Mouse (Mus musculus) embryonic facial prominence, embryonic 12.5 days (tissue): ENCODE measurements around the gene Ankrd34b. TPM values are rescaled to one million over a fixed set of nuclear protein-coding genes. Genes with fewer than 3 reads are reported as not detected.

Source experiments
- ATAC-seq: fragments of 200-750 bp; cut with Nextera tagmentation; 2 replicates; pipeline ENCODE4 v1.8.0; 2017; ENCODE audit not compliant: insufficient number of reproducible peaks, insufficient read depth, low FRiP score, low TSS enrichment
- H3K27ac ChIP-seq: fragments of 300-500 bp; sonication (generic); 2 replicates; pipeline ENCODE4 v1.5.1; 2016; ENCODE audit warnings: mild to moderate bottlenecking
- H3K27me3 ChIP-seq: fragments of 300-500 bp; sonication (generic); 2 replicates; pipeline ENCODE4 v1.6.1; 2016; ENCODE audit warnings: mild to moderate bottlenecking, moderate library complexity
- H3K36me3 ChIP-seq: fragments of 300-500 bp; sonication (generic); 2 replicates; pipeline ENCODE4 v1.6.1; 2016; ENCODE audit warnings: mild to moderate bottlenecking
- H3K4me1 ChIP-seq: fragments of 300-500 bp; sonication (generic); 2 replicates; pipeline ENCODE4 v1.6.1; 2016
- H3K4me2 ChIP-seq: fragments of 300-500 bp; sonication (generic); replicated peaks from 2 replicates; pipeline ENCODE4 v1.6.1; 2016; ENCODE audit warnings: mild to moderate bottlenecking, moderate library complexity
- H3K4me3 ChIP-seq: fragments of 300-500 bp; sonication (generic); 2 replicates; pipeline ENCODE4 v1.5.1; 2016; ENCODE audit warnings: mild to moderate bottlenecking
- H3K9ac ChIP-seq: fragments of 300-500 bp; sonication (generic); 2 replicates; pipeline ENCODE4 v1.6.1; 2016; ENCODE audit warnings: mild to moderate bottlenecking, moderate library complexity
- H3K9me3 ChIP-seq: fragments of 300-500 bp; sonication (generic); 2 replicates; pipeline ENCODE4 v1.6.1; 2016; ENCODE audit warnings: mild to moderate bottlenecking, moderate library complexity
- WGBS: fragments of 180-500 bp; shearing (Covaris S2); methylation state at CpG from one replicate; pipeline ENCODE4 v1.1.7; 2016; 5-methylcytosine and 5-hydroxymethylcytosine counted together
- polyA plus RNA-seq: library from polyadenylated mRNA; unstranded; fragments of >200 nt; fragmentation: Nextera tagmentation; extraction: Ambion mirVana; gene quantifications from 2 replicates; pipeline ENCODE4 v1.2.1, GENCODE M21; 2016

Ankrd34b gene
- polyA plus RNA-seq, 1 experiment from 2014 or later = 0.05 TPM

DNA sequence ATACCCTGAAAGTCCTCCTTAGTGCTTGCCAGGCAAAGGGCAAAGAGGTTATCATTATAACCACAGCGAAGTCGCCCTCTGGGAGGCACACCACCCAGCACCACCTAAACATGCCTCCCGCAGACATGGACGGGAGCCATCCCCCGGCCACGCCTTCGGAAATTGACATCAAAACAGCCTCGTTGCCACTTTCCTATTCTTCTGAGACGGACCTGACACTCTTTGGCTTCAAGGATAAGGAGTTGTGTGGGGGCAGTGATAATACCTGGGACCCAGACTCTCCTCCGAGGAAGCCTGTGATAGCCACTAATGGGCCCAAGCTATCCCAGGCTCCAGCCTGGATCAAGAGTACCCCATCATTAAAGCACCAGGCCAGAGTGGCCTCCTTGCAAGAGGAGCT, 13.0 kb downstream of the Ankrd34b start:
- ATAC-seq = no peak
- no peaks in the 10 kb centered on the region for H3K4me1 ChIP-seq
- H3K9ac ChIP-seq = no peak overlapping the region
- H3K9me3 ChIP-seq = no peaks in the 10 kb centered on the region
- no peaks in the 10 kb centered on the region for H3K27me3 ChIP-seq
- no peak overlapping the region for H3K4me3 ChIP-seq
- 89% methylated on average over 10 of the region's 10 CpGs for WGBS
- no peak overlapping the region for H3K27ac ChIP-seq
- no peak overlapping the region for H3K4me2 ChIP-seq
- H3K36me3 ChIP-seq = no peaks in the 10 kb centered on the region

DNA sequence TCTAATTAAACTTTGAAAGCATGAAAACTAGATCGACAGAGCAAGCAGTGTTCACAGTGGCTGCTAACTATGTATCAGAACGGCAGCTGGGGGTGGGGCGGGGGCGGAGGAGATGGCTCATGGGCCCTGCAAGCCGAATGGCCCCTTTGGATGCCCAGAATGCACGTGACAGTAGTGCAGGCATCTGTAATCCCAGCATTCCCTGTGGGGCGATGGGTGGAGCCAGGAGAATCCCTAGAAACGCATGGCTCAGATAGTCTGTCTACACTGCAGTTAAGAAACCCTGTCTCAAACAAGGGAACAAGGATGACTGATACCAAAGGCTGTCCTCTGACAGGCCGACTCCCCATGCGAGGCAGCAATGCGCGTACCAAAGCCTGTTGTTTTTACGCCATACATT, 14.6 kb downstream of the Ankrd34b start:
- WGBS = 76% methylated on average over 13 of the region's 13 CpGs
- Histone ChIP-seq H3K27me3 (no peaks in the 10 kb centered on the region), H3K9ac (no peak overlapping the region), H3K4me3 (no peak overlapping the region), H3K4me2 (no peak overlapping the region), H3K36me3 (no peaks in the 10 kb centered on the region), H3K27ac (no peak overlapping the region), H3K4me1 (no peaks in the 10 kb centered on the region), H3K9me3 (no peaks in the 10 kb centered on the region)
- no peak for ATAC-seq

- no peak overlapping the region for H3K9ac ChIP-seq
- no peak for ATAC-seq
- H3K27me3 ChIP-seq = no peaks in the 10 kb centered on the region
- no peaks in the 10 kb centered on the region for H3K9me3 ChIP-seq
- H3K27ac ChIP-seq = no peak overlapping the region
- H3K4me3 ChIP-seq = no peak overlapping the region
- no peak overlapping the region for H3K4me2 ChIP-seq
- WGBS = 88% methylated on average over 7 of the region's 7 CpGs
- H3K36me3 ChIP-seq = no peaks in the 10 kb centered on the region
- H3K4me1 ChIP-seq = no peaks in the 10 kb centered on the region
These were observed 21.2 kb downstream of the Ankrd34b start for GRCm38 (mm10) chr13:92446872-92447271.

GRCm38 (mm10) chr13:92464698-92465097, 39.0 kb downstream of the Ankrd34b start:
- Histone ChIP-seq H3K9ac (no peak overlapping the region), H3K36me3 (peaks cover 4% of the 10 kb centered on the region; the same call in 1 of the 2 replicates), H3K27ac (no peak overlapping the region), H3K4me2 (no peak overlapping the region), H3K9me3 (no peaks in the 10 kb centered on the region), H3K4me3 (no peak overlapping the region), H3K27me3 (no peaks in the 10 kb centered on the region), H3K4me1 (no peaks in the 10 kb centered on the region)
- ATAC-seq = no peak
- 88% methylated on average over 3 of the region's 3 CpGs for WGBS

DNA sequence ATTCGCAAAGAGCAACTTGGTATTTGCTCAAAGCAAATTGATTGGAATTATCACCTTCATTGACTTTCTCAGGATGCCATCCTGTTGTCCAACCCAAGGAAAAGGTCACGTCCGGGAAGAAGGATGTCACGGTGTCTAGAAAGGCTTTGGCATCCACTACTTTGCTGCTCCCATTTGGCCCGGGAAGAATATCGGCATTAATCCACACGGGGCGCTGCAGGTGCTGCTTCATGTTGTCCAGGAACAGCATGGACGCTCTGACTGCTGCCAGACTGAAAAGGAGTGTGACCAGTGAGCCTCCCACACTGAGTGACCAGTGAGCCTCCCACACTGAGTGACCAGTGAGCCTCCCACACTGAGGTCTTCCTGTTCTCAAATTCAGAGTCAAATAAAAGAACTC, 42.2 kb downstream of the Ankrd34b start:
- ATAC-seq = no peak
- no peak overlapping the region for H3K9ac ChIP-seq
- H3K4me2 ChIP-seq = no peak overlapping the region
- H3K36me3 ChIP-seq = peaks cover 4% of the 10 kb centered on the region; the same call in 1 of the 2 replicates
- 75% methylated on average over 9 of the region's 9 CpGs for WGBS
- H3K27ac ChIP-seq = no peak overlapping the region
- no peaks in the 10 kb centered on the region for H3K27me3 ChIP-seq
- H3K4me3 ChIP-seq = no peak overlapping the region
- H3K9me3 ChIP-seq = no peaks in the 10 kb centered on the region
- no peaks in the 10 kb centered on the region for H3K4me1 ChIP-seq

- Histone ChIP-seq H3K27me3 (no peaks in the 10 kb centered on the region), H3K9me3 (no peaks in the 10 kb centered on the region), H3K4me2 (no peak overlapping the region), H3K9ac (no peak overlapping the region), H3K27ac (no peak overlapping the region), H3K4me3 (no peak overlapping the region), H3K36me3 (peaks cover 4% of the 10 kb centered on the region; the same call in 1 of the 2 replicates), H3K4me1 (no peaks in the 10 kb centered on the region)
- WGBS = 63% methylated on average over 2 of the region's 2 CpGs
- ATAC-seq = no peak
These were observed 43.7 kb downstream of the Ankrd34b start for GRCm38 (mm10) chr13:92469381-92469780.

- H3K36me3 ChIP-seq = peaks cover 4% of the 10 kb centered on the region; the same call in 1 of the 2 replicates
- no peaks in the 10 kb centered on the region for H3K27me3 ChIP-seq
- no peaks in the 10 kb centered on the region for H3K4me1 ChIP-seq
- ATAC-seq = no peak
- H3K4me2 ChIP-seq = no peak overlapping the region
- no peaks in the 10 kb centered on the region for H3K9me3 ChIP-seq
- H3K9ac ChIP-seq = no peak overlapping the region
- WGBS = 81% methylated on average over 2 of the region's 2 CpGs
- no peak overlapping the region for H3K27ac ChIP-seq
- no peak overlapping the region for H3K4me3 ChIP-seq
These were observed 44.5 kb downstream of the Ankrd34b start for GRCm38 (mm10) chr13:92470151-92470550.

GRCm38 (mm10) chr13:92483348-92483747, 57.7 kb downstream of the Ankrd34b start:
- no peak overlapping the region for H3K27ac ChIP-seq
- H3K4me3 ChIP-seq = peak overlapping the region; percentile 45
- H3K36me3 ChIP-seq = peaks cover 6% of the 10 kb centered on the region; the same call in 1 of the 2 replicates
- no peaks in the 10 kb centered on the region for H3K27me3 ChIP-seq
- peak overlapping the region; percentile 53 for H3K4me2 ChIP-seq
- H3K4me1 ChIP-seq = no peaks in the 10 kb centered on the region
- WGBS = 9% methylated on average over 3 of the region's 3 CpGs
- no peaks in the 10 kb centered on the region for H3K9me3 ChIP-seq
- no peak overlapping the region for H3K9ac ChIP-seq
- 0 out of 2 replicates have a peak, but pooled peaks have one; percentile 8 for ATAC-seq

DNA sequence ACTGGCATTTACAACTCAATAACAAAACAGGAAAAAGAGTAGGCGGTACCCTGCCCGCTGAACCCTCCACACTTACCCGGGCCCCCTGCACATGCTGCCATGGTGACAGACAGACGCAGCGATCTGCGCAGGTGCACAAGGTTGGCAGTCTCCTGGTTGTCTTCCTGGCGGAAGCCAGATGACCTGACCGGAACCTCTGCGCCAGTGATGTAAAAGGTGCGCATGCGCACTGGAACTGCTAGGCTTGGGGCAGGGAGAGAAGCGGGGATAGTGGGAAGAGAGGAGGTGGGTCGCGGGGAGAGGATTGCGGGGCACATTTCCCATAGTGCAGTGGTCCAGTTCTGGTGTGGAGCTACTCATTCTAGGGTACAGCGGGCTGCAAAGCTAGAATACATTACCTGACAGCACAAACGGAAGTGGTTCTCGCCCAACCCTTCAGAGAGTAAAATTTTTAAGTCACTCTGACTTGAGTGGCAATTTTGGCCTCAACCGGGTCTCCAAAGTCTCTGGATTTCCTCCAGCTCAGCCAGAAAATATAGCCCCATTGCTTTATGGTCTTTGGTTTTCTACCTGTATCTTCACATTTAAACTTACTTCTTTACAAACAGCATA, 58.3 kb downstream of the Ankrd34b start, which contains the start of gene Fam151b:
Fam151b (minus strand) TSS at position 164 of the 612 bp plus-strand sequence.
- Histone ChIP-seq H3K27ac (no peak within 1 kb of the TSS), H3K4me2 (peak within 1 kb of the TSS; percentile 53), H3K4me3 (peak within 1 kb of the TSS; percentile 45), H3K36me3 (peaks cover 6% of the 10 kb centered on the region; the same call in 1 of the 2 replicates), H3K4me1 (no peaks in the 10 kb centered on the region), H3K9ac (peak within 1 kb of the TSS; percentile 12; the same call in 1 of the 2 replicates), H3K9me3 (no peaks in the 10 kb centered on the region), H3K27me3 (no peaks in the 10 kb centered on the region)
- 5% methylated on average over 19 of the region's 19 CpGs for WGBS
- ATAC-seq = peak; percentile 99

- no peak for ATAC-seq
- H3K9ac ChIP-seq = no peak overlapping the region
- no peak overlapping the region for H3K27ac ChIP-seq
- no peak overlapping the region for H3K4me3 ChIP-seq
- no peaks in the 10 kb centered on the region for H3K27me3 ChIP-seq
- no peak overlapping the region for H3K4me2 ChIP-seq
- 68% methylated on average over 4 of the region's 4 CpGs for WGBS
- H3K9me3 ChIP-seq = no peaks in the 10 kb centered on the region
- no peaks in the 10 kb centered on the region for H3K4me1 ChIP-seq
- H3K36me3 ChIP-seq = peaks cover 24% of the 10 kb centered on the region; the same call in 1 of the 2 replicates
These were observed 65.1 kb downstream of the Ankrd34b start for GRCm38 (mm10) chr13:92490817-92491216.
